Mouse (Mus musculus) c-Kit-positive CD71-negative TER-119-negative erythroid progenitor cells, embryonic 14.5 days (primary cell): ENCODE measurements around the gene Iqch.

Source experiments
- DNase-seq: peaks from one replicate; pipeline ENCODE4 v3.0.0-alpha.2; 2013; ENCODE audit warnings: low read depth

The Iqch gene

GRCm38 (mm10) chr9:63493746-63494145 lies 108.5 kb downstream of the Iqch start:
- DNase-seq, result no peak

GRCm38 (mm10) chr9:63492291-63492690 lies 110.0 kb downstream of the Iqch start:
- peak; percentile 13 for DNase-seq

GRCm38 (mm10) chr9:63490521-63491307 lies 111.6 kb downstream of the Iqch start:
- DNase-seq, result no peak

GRCm38 (mm10) chr9:63489156-63489555 lies 113.1 kb downstream of the Iqch start:
- no peak for DNase-seq

- DNase-seq, result no peak
These were observed 136.7 kb downstream of the Iqch start for GRCm38 (mm10) chr9:63465561-63465960.

- peak; percentile 65 for DNase-seq
These were observed 140.0 kb downstream of the Iqch start for GRCm38 (mm10) chr9:63462296-63462695.

- no peak for DNase-seq
These were observed 145.9 kb downstream of the Iqch start for GRCm38 (mm10) chr9:63456401-63456800.

GRCm38 (mm10) chr9:63454341-63454740 lies 148.0 kb downstream of the Iqch start:
- DNase-seq, result no peak

GRCm38 (mm10) chr9:63450531-63451030 lies 151.7 kb downstream of the Iqch start:
- no peak for DNase-seq

GRCm38 (mm10) chr9:63443695-63444094 lies 158.6 kb downstream of the Iqch start:
- DNase-seq, result no peak

GRCm38 (mm10) chr9:63430652-63431051 lies 171.6 kb downstream of the Iqch start:
- DNase-seq, result no peak

GRCm38 (mm10) chr9:63421096-63421736 lies 181.1 kb downstream of the Iqch start:
- no peak for DNase-seq

- DNase-seq, result no peak
These were observed 181.9 kb downstream of the Iqch start for GRCm38 (mm10) chr9:63420396-63420795.

- DNase-seq, result no peak
These were observed 202.1 kb downstream of the Iqch start for GRCm38 (mm10) chr9:63400176-63400575.

GRCm38 (mm10) chr9:63399463-63399815 lies 202.9 kb downstream of the Iqch start:
- DNase-seq, result no peak

- peak; percentile 84 for DNase-seq
These were observed 203.5 kb downstream of the Iqch start, which contains the start of gene 2300009A05Rik for GRCm38 (mm10) chr9:63398611-63399462. 2300009A05Rik (minus strand) TSS chr9:63399246.

GRCm38 (mm10) chr9:63395612-63396011 lies 206.7 kb downstream of the Iqch start:
- no peak for DNase-seq

- DNase-seq, result no peak
These were observed 211.0 kb downstream of the Iqch start for GRCm38 (mm10) chr9:63391307-63391706.

- no peak for DNase-seq
These were observed 219.5 kb downstream of the Iqch start for GRCm38 (mm10) chr9:63382761-63383160.

GRCm38 (mm10) chr9:63380326-63380725 lies 222.0 kb downstream of the Iqch start:
- no peak for DNase-seq

GRCm38 (mm10) chr9:63378174-63378573 lies 224.1 kb downstream of the Iqch start:
- DNase-seq, result no peak
